Mouse (Mus musculus) neural tube, embryonic 14.5 days (tissue): ENCODE data around the gene P2ry4. TPM values are rescaled to one million over a fixed set of nuclear protein-coding genes. Genes with fewer than 3 reads are reported as not detected.

Experiments used
- ATAC-seq: fragments of 200-750 bp; cut with Nextera tagmentation; 2 replicates; pipeline ENCODE4 v1.8.0; 2017; ENCODE audit warnings: low read depth, mild to moderate bottlenecking, moderate TSS enrichment, moderate library complexity
- H3K27ac ChIP-seq: fragments of 300-500 bp; sonication (generic); 2 replicates; pipeline ENCODE4 v1.5.1; 2014; ENCODE audit warnings: low read depth, mild to moderate bottlenecking, control low read depth, low read length, moderate library complexity, mixed read lengths
- H3K27me3 ChIP-seq: fragments of 300-500 bp; sonication (generic); 2 replicates; pipeline ENCODE4 v1.6.1; 2014; ENCODE audit warnings: low read length; ENCODE audit not compliant: control insufficient read depth, insufficient read depth
- H3K36me3 ChIP-seq: fragments of 300-500 bp; sonication (generic); 2 replicates; pipeline ENCODE4 v1.6.1; 2014; ENCODE audit warnings: low read length, mixed read lengths; ENCODE audit not compliant: control insufficient read depth, insufficient read depth
- H3K4me1 ChIP-seq: fragments of 300-500 bp; sonication (generic); 2 replicates; pipeline ENCODE4 v1.6.1; 2014; ENCODE audit warnings: low read length; ENCODE audit not compliant: control insufficient read depth, insufficient read depth
- H3K4me2 ChIP-seq: fragments of 300-500 bp; sonication (generic); 2 replicates; pipeline ENCODE4 v1.6.1; 2014; ENCODE audit warnings: mild to moderate bottlenecking, low read depth, low read length, control low read depth
- H3K4me3 ChIP-seq: fragments of 300-500 bp; sonication (generic); 2 replicates; pipeline ENCODE4 v1.5.1; 2014; ENCODE audit warnings: low read depth, low read length, control low read depth, mixed read lengths
- H3K9ac ChIP-seq: fragments of 300-500 bp; sonication (generic); replicated peaks from 2 replicates; pipeline ENCODE4 v1.6.1; 2014; ENCODE audit warnings: low read depth, mild to moderate bottlenecking, control low read depth, low read length, mixed read lengths
- H3K9me3 ChIP-seq: fragments of 300-500 bp; sonication (generic); 2 replicates; pipeline ENCODE4 v1.6.1; 2016; ENCODE audit warnings: low read length; ENCODE audit not compliant: control insufficient read depth
- WGBS: fragments of 180-500 bp; shearing (Covaris S2); extraction: QIAGEN DNeasy Blood & Tissue Kit; methylation state at CpG from one replicate; pipeline ENCODE4 v1.1.7; 2014; 5-methylcytosine and 5-hydroxymethylcytosine counted together
- polyA plus RNA-seq: library from polyadenylated mRNA; unstranded; fragments of >200 nt; fragmentation: Nextera tagmentation; extraction: Ambion mirVana; gene quantifications from 2 replicates; pipeline ENCODE4 v1.2.1, GENCODE M21; 2014

Gene P2ry4
- polyA plus RNA-seq, result not detected in 2 replicates

- no peak for ATAC-seq
- Histone ChIP-seq H3K9me3 (no peaks in the 10 kb centered on the region), H3K4me2 (no peak within 1 kb of the TSS), H3K27me3 (no peaks in the 10 kb centered on the region), H3K36me3 (no peaks in the 10 kb centered on the region), H3K4me1 (no peaks in the 10 kb centered on the region), H3K4me3 (no peak within 1 kb of the TSS), H3K27ac (no peak within 1 kb of the TSS), H3K9ac (no peak within 1 kb of the TSS)
- WGBS, result 78% methylated on average over 4 of the region's 4 CpGs
Measured at GRCm38 (mm10) chrX:100594791-100595190, at the start of gene P2ry4. P2ry4 (minus strand) TSS chrX:100594869.

GRCm38 (mm10) chrX:100638477-100638876, 43.8 kb upstream of the P2ry4 start:
- Histone ChIP-seq H3K36me3 (no peaks in the 10 kb centered on the region), H3K9me3 (no peaks in the 10 kb centered on the region), H3K4me2 (no peak overlapping the region), H3K4me1 (no peaks in the 10 kb centered on the region), H3K27me3 (no peaks in the 10 kb centered on the region), H3K27ac (no peak overlapping the region), H3K9ac (no peak overlapping the region), H3K4me3 (no peak overlapping the region)
- ATAC-seq, result no peak
- WGBS, result 94% methylated on average over 8 of the region's 8 CpGs

GRCm38 (mm10) chrX:100629076-100629475, 34.4 kb upstream of the P2ry4 start:
- Histone ChIP-seq H3K36me3 (no peaks in the 10 kb centered on the region), H3K4me1 (no peaks in the 10 kb centered on the region), H3K9ac (no peak overlapping the region), H3K27me3 (no peaks in the 10 kb centered on the region), H3K4me3 (no peak overlapping the region), H3K9me3 (no peaks in the 10 kb centered on the region), H3K4me2 (no peak overlapping the region), H3K27ac (no peak overlapping the region)
- no peak for ATAC-seq
- 96% methylated on average over 2 of the region's 2 CpGs for WGBS

GRCm38 (mm10) chrX:100625802-100626793, 31.4 kb upstream of the P2ry4 start, which contains the start of gene Pdzd11:
Pdzd11 (minus strand) TSS chrX:100626568.
- WGBS, result 13% methylated on average over 61 of the region's 62 CpGs
- Histone ChIP-seq H3K4me2 (peak within 1 kb of the TSS; percentile 64), H3K27ac (no peak within 1 kb of the TSS), H3K4me1 (no peaks in the 10 kb centered on the region), H3K9me3 (no peaks in the 10 kb centered on the region), H3K27me3 (no peaks in the 10 kb centered on the region), H3K36me3 (no peaks in the 10 kb centered on the region), H3K4me3 (peak within 1 kb of the TSS; percentile 46), H3K9ac (peak within 1 kb of the TSS; percentile 44; the same call in 1 of the 2 replicates)
- peak; percentile 100 for ATAC-seq

GRCm38 (mm10) chrX:100625546-100625801, 30.8 kb upstream of the P2ry4 start, which contains the start of gene Kif4:
Kif4 (plus strand) TSS chrX:100625737.
- Histone ChIP-seq H3K9ac (peak within 1 kb of the TSS; percentile 44; the same call in 1 of the 2 replicates), H3K4me2 (peak within 1 kb of the TSS; percentile 64), H3K27ac (no peak within 1 kb of the TSS), H3K9me3 (no peaks in the 10 kb centered on the region), H3K4me3 (peak within 1 kb of the TSS; percentile 46), H3K4me1 (no peaks in the 10 kb centered on the region), H3K27me3 (no peaks in the 10 kb centered on the region), H3K36me3 (no peaks in the 10 kb centered on the region)
- 15% methylated on average over 3 of the region's 3 CpGs for WGBS
- ATAC-seq, result no peak

GRCm38 (mm10) chrX:100625146-100625545, 30.5 kb upstream of the P2ry4 start:
- H3K9me3 ChIP-seq, result no peaks in the 10 kb centered on the region
- H3K4me2 ChIP-seq, result peak overlapping the region; percentile 46
- H3K27ac ChIP-seq, result no peak overlapping the region
- H3K27me3 ChIP-seq, result no peaks in the 10 kb centered on the region
- H3K4me1 ChIP-seq, result no peaks in the 10 kb centered on the region
- H3K4me3 ChIP-seq, result peak overlapping the region; percentile 46
- H3K9ac ChIP-seq, result peak overlapping the region; percentile 44; the same call in 1 of the 2 replicates
- 51% methylated on average over 7 of the region's 7 CpGs for WGBS
- no peak for ATAC-seq
- H3K36me3 ChIP-seq, result no peaks in the 10 kb centered on the region

GRCm38 (mm10) chrX:100624242-100624641, 29.6 kb upstream of the P2ry4 start:
- Histone ChIP-seq H3K27ac (no peak overlapping the region), H3K4me3 (no peak overlapping the region), H3K9me3 (no peaks in the 10 kb centered on the region), H3K9ac (no peak overlapping the region), H3K4me2 (no peak overlapping the region), H3K27me3 (no peaks in the 10 kb centered on the region), H3K36me3 (no peaks in the 10 kb centered on the region), H3K4me1 (no peaks in the 10 kb centered on the region)
- ATAC-seq, result no peak
- WGBS, result 87% methylated on average over 4 of the region's 4 CpGs

- ATAC-seq, result no peak
- WGBS, result 58% methylated on average over 2 of the region's 2 CpGs
- Histone ChIP-seq H3K27me3 (no peaks in the 10 kb centered on the region), H3K36me3 (no peaks in the 10 kb centered on the region), H3K4me1 (no peaks in the 10 kb centered on the region), H3K4me3 (no peak overlapping the region), H3K27ac (no peak overlapping the region), H3K4me2 (no peak overlapping the region), H3K9ac (no peak overlapping the region), H3K9me3 (no peaks in the 10 kb centered on the region)
Measured at GRCm38 (mm10) chrX:100621366-100621765, 26.7 kb upstream of the P2ry4 start.

GRCm38 (mm10) chrX:100618488-100618887, 23.8 kb upstream of the P2ry4 start:
- H3K4me1 ChIP-seq, result no peaks in the 10 kb centered on the region
- no peak overlapping the region for H3K4me2 ChIP-seq
- H3K4me3 ChIP-seq, result no peak overlapping the region
- no peaks in the 10 kb centered on the region for H3K9me3 ChIP-seq
- H3K27ac ChIP-seq, result no peak overlapping the region
- H3K9ac ChIP-seq, result no peak overlapping the region
- no peaks in the 10 kb centered on the region for H3K27me3 ChIP-seq
- no peak for ATAC-seq
- H3K36me3 ChIP-seq, result no peaks in the 10 kb centered on the region
- 55% methylated on average over 3 of the region's 3 CpGs for WGBS
